Mouse (Mus musculus) neural tube, postnatal 0 days (tissue): ENCODE measurements around the gene Brsk2. TPM values are rescaled to one million over a fixed set of nuclear protein-coding genes. Genes with fewer than 3 reads are reported as not detected.

Experiments used
- microRNA-seq: library from miRNA; unstranded; fragments of <30 nt; microRNA quantifications from one replicate; pipeline ENCODE4, GENCODE M21; 2016
- polyA plus RNA-seq: library from polyadenylated mRNA; unstranded; fragments of >200 nt; fragmentation: Nextera tagmentation; extraction: Ambion mirVana; gene quantifications from 2 replicates; pipeline ENCODE4 v1.2.1, GENCODE M21; 2015

Brsk2 gene
- polyA plus RNA-seq: 20.1 and 22.0 TPM in 2 replicates

DNA sequence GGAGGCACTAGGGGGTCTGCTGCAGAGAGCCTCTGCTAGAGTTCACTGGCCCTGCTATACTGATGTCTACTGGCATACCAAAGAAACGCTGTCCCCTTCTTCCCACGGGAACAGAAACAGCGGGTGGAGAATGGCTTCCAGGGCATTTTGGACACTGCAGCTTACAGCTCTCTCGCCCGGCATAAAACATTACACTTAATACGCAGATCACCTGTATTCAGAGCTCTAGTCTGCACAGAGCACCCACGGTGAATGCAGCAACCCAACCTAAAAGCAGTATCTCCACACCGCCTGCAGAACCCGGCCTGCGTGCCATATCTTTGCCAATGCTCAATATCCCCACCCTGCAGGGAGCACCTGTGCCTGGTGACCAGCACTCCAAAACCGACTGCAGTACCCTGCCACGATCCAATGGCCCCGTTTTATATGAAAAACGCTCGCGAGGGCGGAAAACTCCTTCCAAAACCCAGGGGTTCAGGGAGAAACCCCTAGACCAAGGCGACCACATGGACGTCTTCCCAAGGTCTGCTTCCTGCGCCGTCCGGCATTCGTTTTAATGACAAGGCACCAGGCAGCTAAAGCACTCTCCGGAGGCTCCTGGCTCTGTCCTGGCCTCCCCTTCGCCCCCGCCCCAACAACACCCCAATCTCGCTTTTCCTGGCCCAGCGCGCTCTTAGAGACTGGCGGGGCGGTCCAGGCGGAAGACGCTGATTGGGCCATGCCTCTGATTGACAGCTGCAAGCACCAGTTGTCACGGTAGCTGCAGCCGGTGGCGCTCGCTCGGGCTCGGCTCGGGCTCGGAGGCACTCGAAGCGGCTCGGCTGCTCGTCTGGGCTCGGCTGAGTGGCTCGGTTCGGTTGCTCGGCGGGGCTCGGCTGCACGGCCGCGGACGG is at the start of gene Brsk2:
Brsk2 (plus strand) TSS at position 846 of the 893 bp plus-strand sequence.

DNA sequence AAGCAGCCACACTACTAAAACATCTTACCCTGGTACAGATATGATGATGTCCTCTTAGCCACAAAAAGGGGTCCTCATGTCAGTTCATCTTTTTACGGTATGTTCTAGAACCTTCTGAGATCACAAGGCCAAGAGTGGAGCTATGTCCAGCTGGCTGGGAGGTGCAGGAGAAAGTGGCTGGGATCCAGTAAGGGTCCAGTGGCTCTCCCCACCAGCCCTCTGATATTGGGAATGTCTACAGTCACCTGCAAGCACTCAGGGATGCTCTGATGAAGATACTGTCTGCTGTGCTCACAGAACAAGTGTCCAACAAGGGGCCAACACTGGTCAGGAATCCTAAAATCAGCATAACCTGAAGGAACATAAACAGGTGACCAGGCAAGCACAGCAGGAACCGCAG is 31.1 kb upstream of the Brsk2 start, which contains the start of gene Tollip:
Tollip (minus strand) TSS at position 101 of the 400 bp plus-strand sequence.

Small RNA genes within 50 kb of the gene (microRNA-seq; reads per million reads assigned to microRNA genes)
- 1.2 reads per million for gene Mir3104

Other genes starting within 250 kb of the Brsk2 start
- not detected in 2 replicates for gene Muc5ac, start 160.8 kb upstream of the Brsk2 start, polyA plus RNA-seq
- gene Muc5b, start 110.7 kb upstream of the Brsk2 start, polyA plus RNA-seq: 0.01 TPM in 1 of 2 replicates, not detected in the other
- 61.3 and 69.3 TPM in 2 replicates for gene Tollip, start 31.2 kb upstream of the Brsk2 start, polyA plus RNA-seq
- gene Mob2, start 111.3 kb downstream of the Brsk2 start, polyA plus RNA-seq: 42.3 and 44.3 TPM in 2 replicates
- gene Dusp8, start 146.1 kb downstream of the Brsk2 start, polyA plus RNA-seq: 122 and 126 TPM in 2 replicates
- not detected in 2 replicates for gene Gm45618, start 171.0 kb downstream of the Brsk2 start, polyA plus RNA-seq
- not detected in 2 replicates for gene Gm39115, start 186.3 kb downstream of the Brsk2 start, polyA plus RNA-seq
- not detected in 2 replicates for gene Gm45337, start 194.9 kb downstream of the Brsk2 start, polyA plus RNA-seq
- not detected in 2 replicates for gene Gm29735, start 207.4 kb downstream of the Brsk2 start, polyA plus RNA-seq
- gene Gm4553, start 216.0 kb downstream of the Brsk2 start, polyA plus RNA-seq: not detected in 2 replicates
- gene Krtap5-2, start 226.3 kb downstream of the Brsk2 start, polyA plus RNA-seq: not detected in 2 replicates
- not detected in 2 replicates for gene Gm10153, start 240.6 kb downstream of the Brsk2 start, polyA plus RNA-seq